Mouse (Mus musculus): ENCODE data around the gene Ccdc142.

- TF ChIP-seq MAFK (IDR thresholded peaks at IDR 0.05; ENCODE audit: insufficient read depth, low read depth, low read length) (no peak), HCFC1 (IDR thresholded peaks at IDR 0.05; ENCODE audit: borderline replicate concordance, insufficient read depth, low read length) (no peak)
Observed at GRCm38 (mm10) chr6:83117616-83118015, 16.2 kb downstream of the Ccdc142 start.
